Mouse (Mus musculus) hindbrain, embryonic 14.5 days (tissue): ENCODE measurements around the gene Idi1. TPM values are rescaled to one million over a fixed set of nuclear protein-coding genes. Genes with fewer than 3 reads are reported as not detected.
"Not testable (repeated sequence)": the region's sequence is repeated elsewhere in the genome, so short reads cannot be mapped to it uniquely, and the experiment has no call there.

Experiments
- ATAC-seq: fragments of 200-750 bp; cut with Nextera tagmentation; 2 replicates; pipeline ENCODE4 v1.8.0; 2017; ENCODE audit warnings: moderate number of reproducible peaks, mild to moderate bottlenecking, moderate TSS enrichment, moderate library complexity; ENCODE audit not compliant: low FRiP score
- DNase-seq: peaks from one replicate; pipeline ENCODE4 v3.0.0-alpha.2; 2015; ENCODE audit warnings: low spot score
- H3K27ac ChIP-seq: fragments of 300-500 bp; sonication (generic); 2 replicates; pipeline ENCODE4 v1.5.1; 2014; ENCODE audit warnings: mild to moderate bottlenecking, moderate library complexity
- H3K27me3 ChIP-seq: fragments of 300-500 bp; sonication (generic); 2 replicates; pipeline ENCODE4 v1.6.1; 2014; ENCODE audit warnings: mild to moderate bottlenecking, low read length, mixed read lengths; ENCODE audit not compliant: control insufficient read depth, insufficient read depth
- H3K36me3 ChIP-seq: fragments of 300-500 bp; sonication (generic); replicated peaks from 2 replicates; pipeline ENCODE4 v1.6.1; 2014; ENCODE audit not compliant: control insufficient read depth, insufficient read depth
- H3K4me1 ChIP-seq: fragments of 300-500 bp; sonication (generic); replicated peaks from 2 replicates; pipeline ENCODE4 v1.6.1; 2014; ENCODE audit warnings: antibody characterized with exemption, low read length, mixed read lengths; ENCODE audit not compliant: control insufficient read depth, insufficient read depth
- H3K4me2 ChIP-seq: fragments of 300-500 bp; sonication (generic); replicated peaks from 2 replicates; pipeline ENCODE4 v1.6.1; 2014; ENCODE audit warnings: mild to moderate bottlenecking, moderate library complexity
- H3K4me3 ChIP-seq: fragments of 300-500 bp; sonication (generic); replicated peaks from 2 replicates; pipeline ENCODE4 v1.5.1; 2014; ENCODE audit warnings: mild to moderate bottlenecking, low read length
- H3K9ac ChIP-seq: fragments of 300-500 bp; sonication (generic); 2 replicates; pipeline ENCODE4 v1.6.1; 2014
- H3K9me3 ChIP-seq: fragments of 300-500 bp; sonication (generic); 2 replicates; pipeline ENCODE4 v1.6.1; 2016; ENCODE audit warnings: low read length; ENCODE audit not compliant: control insufficient read depth
- WGBS: fragments of 180-500 bp; shearing (Covaris S2); extraction: QIAGEN DNeasy Blood & Tissue Kit; methylation state at CpG from one replicate; pipeline ENCODE4 v1.1.7; 2014; 5-methylcytosine and 5-hydroxymethylcytosine counted together
- polyA plus RNA-seq: library from polyadenylated mRNA; unstranded; fragments of >200 nt; fragmentation: Nextera tagmentation; extraction: Ambion mirVana; gene quantifications from 2 replicates; pipeline ENCODE4 v1.2.1, GENCODE M21; 2014

Idi1 gene
- polyA plus RNA-seq, result 95.4 and 122 TPM in 2 replicates

DNA sequence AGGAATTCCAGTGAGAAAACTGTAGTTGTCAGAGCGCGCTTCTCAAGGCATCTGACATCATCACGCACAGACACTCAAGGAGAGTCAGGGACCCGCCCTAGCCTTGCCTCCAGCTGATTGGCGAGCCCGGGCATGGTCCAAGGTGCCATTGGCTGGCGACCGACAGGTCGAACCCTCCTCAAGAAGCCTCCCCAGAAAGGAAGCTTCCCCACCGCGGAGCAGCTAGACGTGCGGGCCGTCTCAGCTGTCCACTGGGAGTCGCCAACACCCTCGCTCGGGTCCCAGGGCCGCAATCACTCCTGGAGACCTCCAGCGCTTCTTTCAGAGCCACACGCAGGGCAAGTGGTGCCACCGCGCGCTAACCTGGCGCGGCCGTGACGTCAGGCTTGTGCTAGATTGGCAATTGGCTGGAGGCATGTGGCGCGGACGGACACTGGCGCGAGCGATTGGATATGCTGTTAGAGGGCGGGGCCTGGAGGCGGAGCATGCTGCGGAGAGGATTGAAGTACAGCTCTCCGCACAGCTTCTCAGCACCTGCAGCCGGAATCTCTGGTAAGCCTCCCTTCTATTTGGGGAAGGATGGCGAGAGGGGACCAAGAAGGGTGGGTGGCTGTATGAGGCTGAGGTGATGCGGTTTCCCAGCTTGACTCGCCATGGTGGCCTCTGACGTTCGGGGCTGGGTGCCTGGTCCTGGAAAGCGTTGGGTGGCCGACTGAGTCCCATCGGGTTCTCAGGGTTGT is at the start of gene Idi1:
TSS of gene Idi1 (plus strand) at position 57 of the 740 bp plus-strand sequence.
- peak; percentile 100 for ATAC-seq
- Histone ChIP-seq H3K4me3 (peak within 1 kb of the TSS; percentile 58), H3K27me3 (no peaks in the 10 kb centered on the region), H3K4me1 (peaks cover 23% of the 10 kb centered on the region), H3K36me3 (peaks cover 25% of the 10 kb centered on the region), H3K4me2 (peak within 1 kb of the TSS; percentile 67), H3K9me3 (no peaks in the 10 kb centered on the region), H3K9ac (peak within 1 kb of the TSS; percentile 62), H3K27ac (peak within 1 kb of the TSS; percentile 97)
- under 1% methylated on average over 46 of the region's 46 CpGs for WGBS
- peak; percentile 98 for DNase-seq

- no peak overlapping the region for H3K4me2 ChIP-seq
- no peak overlapping the region for H3K9ac ChIP-seq
- WGBS, result 31% methylated on average over 3 of the region's 3 CpGs
- H3K27ac ChIP-seq, result no peak overlapping the region
- no peaks in the 10 kb centered on the region for H3K4me1 ChIP-seq
- H3K4me3 ChIP-seq, result no peak overlapping the region
- peaks cover 91% of the 10 kb centered on the region for H3K36me3 ChIP-seq
- no peaks in the 10 kb centered on the region for H3K27me3 ChIP-seq
- H3K9me3 ChIP-seq, result no peaks in the 10 kb centered on the region
- no peak for ATAC-seq
- DNase-seq, result no peak
Measured at GRCm38 (mm10) chr13:8838394-8838793, 46.9 kb upstream of the Idi1 start.

DNA sequence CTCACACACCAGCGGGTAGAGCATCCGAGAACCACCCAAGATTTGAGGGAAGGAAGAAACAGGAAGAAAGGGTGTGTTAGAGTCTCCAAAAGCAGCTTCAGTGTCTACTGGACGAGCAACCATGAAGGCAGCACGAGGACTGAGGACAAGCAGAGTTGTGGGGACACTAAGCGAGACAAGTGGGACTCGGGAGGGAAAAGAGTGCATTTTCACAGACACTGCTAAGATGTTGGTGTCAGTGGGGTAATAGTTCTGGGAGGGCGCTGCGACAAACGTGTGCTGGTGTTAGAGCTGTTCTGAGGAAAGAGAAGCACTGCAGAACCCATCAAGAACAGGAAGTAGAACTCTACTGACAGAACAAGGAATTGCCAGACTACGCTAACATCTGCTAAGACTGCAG is 46.2 kb upstream of the Idi1 start:
- H3K36me3 ChIP-seq, result peaks cover 90% of the 10 kb centered on the region
- no peak overlapping the region for H3K4me2 ChIP-seq
- no peak for ATAC-seq
- no peak for DNase-seq
- no peak overlapping the region for H3K27ac ChIP-seq
- 90% methylated on average over 10 of the region's 10 CpGs for WGBS
- no peaks in the 10 kb centered on the region for H3K4me1 ChIP-seq
- H3K9ac ChIP-seq, result no peak overlapping the region
- no peaks in the 10 kb centered on the region for H3K27me3 ChIP-seq
- H3K4me3 ChIP-seq, result no peak overlapping the region
- H3K9me3 ChIP-seq, result no peaks in the 10 kb centered on the region

GRCm38 (mm10) chr13:8839937-8840336 is 45.4 kb upstream of the Idi1 start:
- H3K9ac ChIP-seq, result no peak overlapping the region
- H3K36me3 ChIP-seq, result peaks cover 85% of the 10 kb centered on the region
- DNase-seq (no peak), ATAC-seq (no peak)
- WGBS, result 88% methylated on average over 6 of the region's 6 CpGs
- no peak overlapping the region for H3K4me2 ChIP-seq
- H3K4me3 ChIP-seq, result no peak overlapping the region
- H3K27ac ChIP-seq, result no peak overlapping the region
- no peaks in the 10 kb centered on the region for H3K9me3 ChIP-seq
- no peaks in the 10 kb centered on the region for H3K27me3 ChIP-seq
- H3K4me1 ChIP-seq, result no peaks in the 10 kb centered on the region

DNA sequence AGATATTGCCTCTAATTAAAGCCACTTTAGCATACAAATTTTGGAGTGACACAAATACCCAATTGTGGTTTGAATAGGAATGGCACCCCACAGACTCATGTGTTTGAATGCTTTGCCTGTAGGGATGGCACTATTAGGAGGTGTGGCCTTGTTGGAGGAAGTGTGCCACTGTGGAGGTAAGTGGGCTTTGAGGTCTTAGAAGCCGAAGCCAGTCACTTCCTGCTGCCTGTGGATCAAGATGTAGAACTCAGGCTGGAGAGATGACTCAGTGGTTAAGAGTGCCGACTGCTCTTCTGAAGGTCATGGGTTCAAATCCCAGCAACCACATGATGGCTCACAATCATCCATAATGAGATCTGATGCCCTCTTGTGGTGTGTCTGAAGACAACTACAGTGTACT is 44.4 kb upstream of the Idi1 start:
- Histone ChIP-seq H3K4me2 (no peak overlapping the region), H3K9me3 (no peaks in the 10 kb centered on the region), H3K4me3 (no peak overlapping the region), H3K36me3 (peaks cover 84% of the 10 kb centered on the region), H3K27me3 (no peaks in the 10 kb centered on the region), H3K27ac (no peak overlapping the region), H3K9ac (no peak overlapping the region), H3K4me1 (no peaks in the 10 kb centered on the region)
- ATAC-seq, result no peak
- no peak for DNase-seq
- WGBS, result 90% methylated on average over 2 of the region's 2 CpGs

DNA sequence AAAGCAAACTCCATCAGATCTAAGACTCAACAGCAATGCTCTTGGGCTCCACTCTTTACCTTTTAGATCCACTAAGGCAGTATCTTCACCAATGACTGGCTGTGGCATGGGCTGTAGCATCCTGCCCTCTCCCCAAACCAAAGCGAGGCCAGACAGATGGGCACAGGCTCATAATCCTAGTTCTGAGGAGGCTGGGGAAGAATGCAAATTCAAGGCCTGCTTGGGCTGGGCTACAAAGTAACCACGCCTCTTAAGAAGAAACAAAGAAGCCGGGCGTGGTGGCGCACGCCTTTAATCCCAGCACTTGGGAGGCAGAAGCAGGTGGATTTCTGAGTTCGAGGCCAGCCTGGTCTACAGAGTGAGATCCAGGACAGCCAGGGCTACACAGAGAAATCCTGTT is 43.5 kb upstream of the Idi1 start:
- not testable (repeated sequence) for ATAC-seq, H3K9me3 ChIP-seq, H3K9ac ChIP-seq, H3K4me1 ChIP-seq, H3K27ac ChIP-seq, DNase-seq, H3K27me3 ChIP-seq, H3K4me2 ChIP-seq, H3K4me3 ChIP-seq
- 96% methylated on average over 7 of the region's 7 CpGs for whole genome bisulfite sequencing
- peaks cover 83% of the 10 kb centered on the region for H3K36me3 ChIP-seq

- DNase-seq (no peak), ATAC-seq (no peak)
- no peaks in the 10 kb centered on the region for H3K9me3 ChIP-seq
- no peak overlapping the region for H3K4me2 ChIP-seq
- H3K4me3 ChIP-seq, result no peak overlapping the region
- no peak overlapping the region for H3K27ac ChIP-seq
- peaks cover 87% of the 10 kb centered on the region for H3K36me3 ChIP-seq
- 96% methylated on average over 3 of the region's 3 CpGs for WGBS
- H3K9ac ChIP-seq, result no peak overlapping the region
- no peaks in the 10 kb centered on the region for H3K4me1 ChIP-seq
- H3K27me3 ChIP-seq, result no peaks in the 10 kb centered on the region
Measured at GRCm38 (mm10) chr13:8842273-8842672, 43.0 kb upstream of the Idi1 start.

GRCm38 (mm10) chr13:8847702-8848101 is 37.6 kb upstream of the Idi1 start:
- WGBS, result 60% methylated on average over 2 of the region's 2 CpGs
- H3K9me3 ChIP-seq, result no peaks in the 10 kb centered on the region
- no peak overlapping the region for H3K4me2 ChIP-seq
- ATAC-seq (no peak), DNase-seq (no peak)
- H3K4me1 ChIP-seq, result no peaks in the 10 kb centered on the region
- no peaks in the 10 kb centered on the region for H3K27me3 ChIP-seq
- H3K27ac ChIP-seq, result no peak overlapping the region
- H3K36me3 ChIP-seq, result peaks cover 64% of the 10 kb centered on the region
- H3K4me3 ChIP-seq, result no peak overlapping the region
- H3K9ac ChIP-seq, result no peak overlapping the region

DNA sequence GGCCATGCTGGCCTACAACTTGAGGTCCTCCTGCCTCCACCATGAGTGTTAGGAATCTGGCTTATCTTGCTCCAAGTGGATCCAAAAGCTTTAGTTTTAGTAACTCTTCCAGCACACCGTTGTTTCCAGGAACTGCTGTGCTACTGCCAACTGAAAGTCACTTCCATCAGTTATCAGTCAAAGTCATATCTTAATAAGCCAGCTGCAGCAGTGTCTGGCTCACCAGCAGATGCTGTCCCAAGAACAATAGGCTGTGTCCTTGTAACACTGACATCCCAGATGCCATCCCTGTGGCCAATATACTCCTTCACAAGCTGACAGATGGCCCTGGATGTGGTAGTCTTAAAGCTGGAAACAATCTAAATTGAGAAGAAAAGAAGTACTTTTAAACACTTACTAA is 36.0 kb upstream of the Idi1 start:
- DNase-seq (no peak), ATAC-seq (no peak)
- no peak overlapping the region for H3K4me2 ChIP-seq
- H3K4me3 ChIP-seq, result no peak overlapping the region
- H3K27ac ChIP-seq, result no peak overlapping the region
- H3K4me1 ChIP-seq, result no peaks in the 10 kb centered on the region
- 43% methylated on average over 1 of the region's 1 CpGs for WGBS
- H3K9ac ChIP-seq, result no peak overlapping the region
- H3K27me3 ChIP-seq, result no peaks in the 10 kb centered on the region
- no peaks in the 10 kb centered on the region for H3K9me3 ChIP-seq
- H3K36me3 ChIP-seq, result peaks cover 66% of the 10 kb centered on the region

DNA sequence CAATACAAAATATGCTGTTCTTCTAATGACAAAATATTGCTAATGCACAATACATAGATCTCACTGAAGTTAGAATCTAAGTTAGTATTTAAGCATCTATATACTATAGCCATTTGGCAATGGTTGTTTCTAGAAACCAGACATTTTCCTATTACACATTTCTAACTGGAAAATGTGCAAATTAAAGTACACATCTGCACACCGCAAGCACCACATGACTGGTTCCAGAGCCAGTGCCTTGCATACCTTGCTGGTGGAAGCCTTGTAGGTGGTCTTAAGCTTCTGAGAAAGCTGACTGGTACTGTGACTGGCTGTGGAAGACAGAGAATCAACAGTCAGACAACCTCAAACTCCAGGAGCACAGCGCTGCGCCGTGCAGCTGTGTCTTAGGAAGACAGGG is 31.9 kb upstream of the Idi1 start:
- H3K27ac ChIP-seq, result no peak overlapping the region
- H3K4me3 ChIP-seq, result no peak overlapping the region
- H3K36me3 ChIP-seq, result peaks cover 60% of the 10 kb centered on the region
- H3K27me3 ChIP-seq, result no peaks in the 10 kb centered on the region
- H3K9me3 ChIP-seq, result no peaks in the 10 kb centered on the region
- ATAC-seq (no peak), DNase-seq (no peak)
- H3K4me2 ChIP-seq, result no peak overlapping the region
- 95% methylated on average over 4 of the region's 4 CpGs for WGBS
- H3K9ac ChIP-seq, result no peak overlapping the region
- no peaks in the 10 kb centered on the region for H3K4me1 ChIP-seq
